Mouse (Mus musculus): Measurements from ENCODE around the gene Ndufs6.

- TF ChIP-seq POLR2A (IDR thresholded peaks at IDR 0.05; ENCODE audit: control insufficient read depth, low read depth, low read length) (no peak), CTCF (IDR thresholded peaks at IDR 0.05; ENCODE audit: control insufficient read depth, insufficient read depth, insufficient replicate concordance, low read depth, low read length) (no peak)
Observed at GRCm38 (mm10) chr13:73282407-73282806, 45.9 kb downstream of the Ndufs6 start.
